Mouse (Mus musculus): ENCODE data around the gene Ptpn12. TPM values are rescaled to one million over a fixed set of nuclear protein-coding genes. Genes with fewer than 3 reads are reported as not detected.

Ptpn12 gene
- polyA plus RNA-seq, 1 experiment from 2014 or later, result 23.0 TPM

GRCm38 (mm10) chr5:21032626-21033025, 23.1 kb downstream of the Ptpn12 start:
- no peak overlapping the region for H3K9ac ChIP-seq (replicated peaks; ENCODE audit: low read length)
- H3K9me3 ChIP-seq (ENCODE audit: low read length), result no peaks in the 10 kb centered on the region
- H3K4me1 ChIP-seq (ENCODE audit: insufficient read depth, low read length), result peaks cover 12% of the 10 kb centered on the region; the same call in 1 of the 2 replicates
- H3K27me3 ChIP-seq (ENCODE audit: insufficient read depth, low read length), result no peaks in the 10 kb centered on the region
- ATAC-seq (ENCODE audit: low FRiP score, low TSS enrichment), result no peak
- H3K36me3 ChIP-seq (ENCODE audit: insufficient read depth, low read length), result peaks cover 12% of the 10 kb centered on the region
- no peak overlapping the region for H3K4me2 ChIP-seq (replicated peaks; ENCODE audit: low read depth, low read length)
- WGBS, result 48% methylated on average over 3 of the region's 3 CpGs
- H3K4me3 ChIP-seq (ENCODE audit: low read length), result no peak overlapping the region
- H3K27ac ChIP-seq (ENCODE audit: low read length), result no peak overlapping the region

GRCm38 (mm10) chr5:21030226-21030625, 25.5 kb downstream of the Ptpn12 start:
- Histone ChIP-seq H3K27ac (ENCODE audit: low read length) (no peak overlapping the region), H3K9me3 (ENCODE audit: low read length) (no peaks in the 10 kb centered on the region), H3K9ac (replicated peaks; ENCODE audit: low read length) (no peak overlapping the region), H3K4me3 (ENCODE audit: low read length) (no peak overlapping the region), H3K4me2 (replicated peaks; ENCODE audit: low read depth, low read length) (no peak overlapping the region), H3K4me1 (ENCODE audit: insufficient read depth, low read length) (0 out of 2 replicates have a peak, but pooled peaks cover 7% of the 10 kb centered on the region), H3K27me3 (ENCODE audit: insufficient read depth, low read length) (no peaks in the 10 kb centered on the region), H3K36me3 (ENCODE audit: insufficient read depth, low read length) (peaks cover 15% of the 10 kb centered on the region)
- ATAC-seq (ENCODE audit: low FRiP score, low TSS enrichment), result no peak

- H3K27ac ChIP-seq (ENCODE audit: low read length), result no peak overlapping the region
- H3K27me3 ChIP-seq (ENCODE audit: insufficient read depth, low read length), result no peaks in the 10 kb centered on the region
- no peak overlapping the region for H3K9ac ChIP-seq (replicated peaks; ENCODE audit: low read length)
- 54% methylated on average over 5 of the region's 5 CpGs for WGBS
- no peaks in the 10 kb centered on the region for H3K9me3 ChIP-seq (ENCODE audit: low read length)
- peaks cover 19% of the 10 kb centered on the region for H3K36me3 ChIP-seq (ENCODE audit: insufficient read depth, low read length)
- no peak for ATAC-seq (ENCODE audit: low FRiP score, low TSS enrichment)
- H3K4me1 ChIP-seq (ENCODE audit: insufficient read depth, low read length), result no peaks in the 10 kb centered on the region
- no peak overlapping the region for H3K4me3 ChIP-seq (ENCODE audit: low read length)
- H3K4me2 ChIP-seq (replicated peaks; ENCODE audit: low read depth, low read length), result no peak overlapping the region
These were observed 38.6 kb downstream of the Ptpn12 start for GRCm38 (mm10) chr5:21017075-21017474.

- peaks cover 19% of the 10 kb centered on the region for H3K36me3 ChIP-seq (ENCODE audit: insufficient read depth, low read length)
- no peak overlapping the region for H3K9ac ChIP-seq (replicated peaks; ENCODE audit: low read length)
- H3K27ac ChIP-seq (ENCODE audit: low read length), result no peak overlapping the region
- H3K27me3 ChIP-seq (ENCODE audit: insufficient read depth, low read length), result no peaks in the 10 kb centered on the region
- ATAC-seq (ENCODE audit: low FRiP score, low TSS enrichment), result no peak
- H3K9me3 ChIP-seq (ENCODE audit: low read length), result no peaks in the 10 kb centered on the region
- H3K4me3 ChIP-seq (ENCODE audit: low read length), result no peak overlapping the region
- H3K4me1 ChIP-seq (ENCODE audit: insufficient read depth, low read length), result no peaks in the 10 kb centered on the region
- no peak overlapping the region for H3K4me2 ChIP-seq (replicated peaks; ENCODE audit: low read depth, low read length)
These were observed 44.8 kb downstream of the Ptpn12 start for GRCm38 (mm10) chr5:21010908-21011307.

- H3K4me2 ChIP-seq (replicated peaks; ENCODE audit: low read depth, low read length), result no peak overlapping the region
- H3K36me3 ChIP-seq (ENCODE audit: insufficient read depth, low read length), result peaks cover 50% of the 10 kb centered on the region
- H3K4me3 ChIP-seq (ENCODE audit: low read length), result no peak overlapping the region
- H3K4me1 ChIP-seq (ENCODE audit: insufficient read depth, low read length), result no peaks in the 10 kb centered on the region
- no peak overlapping the region for H3K27ac ChIP-seq (ENCODE audit: low read length)
- no peak overlapping the region for H3K9ac ChIP-seq (replicated peaks; ENCODE audit: low read length)
- WGBS, result 96% methylated on average over 6 of the region's 6 CpGs
- 0 out of 2 replicates have a peak, but pooled peaks cover 7% of the 10 kb centered on the region for H3K9me3 ChIP-seq (ENCODE audit: low read length)
- H3K27me3 ChIP-seq (ENCODE audit: insufficient read depth, low read length), result no peaks in the 10 kb centered on the region
- ATAC-seq (ENCODE audit: low FRiP score, low TSS enrichment), result no peak
These were observed 53.0 kb downstream of the Ptpn12 start for GRCm38 (mm10) chr5:21002723-21003122.

GRCm38 (mm10) chr5:21001622-21002315, 53.9 kb downstream of the Ptpn12 start:
- no peak overlapping the region for H3K4me2 ChIP-seq (replicated peaks; ENCODE audit: low read depth, low read length)
- H3K36me3 ChIP-seq (ENCODE audit: insufficient read depth, low read length), result peaks cover 59% of the 10 kb centered on the region
- no peaks in the 10 kb centered on the region for H3K27me3 ChIP-seq (ENCODE audit: insufficient read depth, low read length)
- 85% methylated on average over 10 of the region's 10 CpGs for WGBS
- H3K9ac ChIP-seq (replicated peaks; ENCODE audit: low read length), result no peak overlapping the region
- ATAC-seq (ENCODE audit: low FRiP score, low TSS enrichment), result no peak
- H3K4me3 ChIP-seq (ENCODE audit: low read length), result no peak overlapping the region
- H3K4me1 ChIP-seq (ENCODE audit: insufficient read depth, low read length), result no peaks in the 10 kb centered on the region
- H3K9me3 ChIP-seq (ENCODE audit: low read length), result 0 out of 2 replicates have a peak, but pooled peaks cover 7% of the 10 kb centered on the region
- no peak overlapping the region for H3K27ac ChIP-seq (ENCODE audit: low read length)

GRCm38 (mm10) chr5:20998427-20998826, 57.3 kb downstream of the Ptpn12 start:
- 93% methylated on average over 6 of the region's 6 CpGs for WGBS
- no peak overlapping the region for H3K9ac ChIP-seq (replicated peaks; ENCODE audit: low read length)
- no peak for ATAC-seq (ENCODE audit: low FRiP score, low TSS enrichment)

GRCm38 (mm10) chr5:20997555-20997954, 58.2 kb downstream of the Ptpn12 start:
- no peak overlapping the region for H3K4me2 ChIP-seq (replicated peaks; ENCODE audit: low read depth, low read length)
- H3K27ac ChIP-seq (ENCODE audit: low read length), result no peak overlapping the region
- H3K4me3 ChIP-seq (ENCODE audit: low read length), result no peak overlapping the region
- no peaks in the 10 kb centered on the region for H3K27me3 ChIP-seq (ENCODE audit: insufficient read depth, low read length)
- H3K9me3 ChIP-seq (ENCODE audit: low read length), result peaks cover 7% of the 10 kb centered on the region; the same call in 1 of the 2 replicates
- H3K4me1 ChIP-seq (ENCODE audit: insufficient read depth, low read length), result no peaks in the 10 kb centered on the region
- peaks cover 64% of the 10 kb centered on the region for H3K36me3 ChIP-seq (ENCODE audit: insufficient read depth, low read length)
- H3K9ac ChIP-seq (replicated peaks; ENCODE audit: low read length), result no peak overlapping the region
- WGBS, result 96% methylated on average over 6 of the region's 6 CpGs
- ATAC-seq (ENCODE audit: low FRiP score, low TSS enrichment), result no peak

More at GRCm38 (mm10) chr5:20998427-20998826, 57.3 kb downstream of the Ptpn12 start:
- no peak overlapping the region for H3K4me2 ChIP-seq (replicated peaks; ENCODE audit: low read depth, low read length)
- H3K4me3 ChIP-seq (ENCODE audit: low read length), result no peak overlapping the region
- H3K4me1 ChIP-seq (ENCODE audit: insufficient read depth, low read length), result no peaks in the 10 kb centered on the region
- no peak overlapping the region for H3K27ac ChIP-seq (ENCODE audit: low read length)
- H3K9me3 ChIP-seq (ENCODE audit: low read length), result peaks cover 7% of the 10 kb centered on the region; the same call in 1 of the 2 replicates
- no peaks in the 10 kb centered on the region for H3K27me3 ChIP-seq (ENCODE audit: insufficient read depth, low read length)
- H3K36me3 ChIP-seq (ENCODE audit: insufficient read depth, low read length), result peaks cover 70% of the 10 kb centered on the region

- H3K4me3 ChIP-seq (ENCODE audit: low read length), result no peak overlapping the region
- H3K9ac ChIP-seq (replicated peaks; ENCODE audit: low read length), result no peak overlapping the region
- no peaks in the 10 kb centered on the region for H3K27me3 ChIP-seq (ENCODE audit: insufficient read depth, low read length)
- peaks cover 42% of the 10 kb centered on the region for H3K36me3 ChIP-seq (ENCODE audit: insufficient read depth, low read length)
- WGBS, result 94% methylated on average over 8 of the region's 8 CpGs
- no peak overlapping the region for H3K4me2 ChIP-seq (replicated peaks; ENCODE audit: low read depth, low read length)
- no peak for ATAC-seq (ENCODE audit: low FRiP score, low TSS enrichment)
- H3K27ac ChIP-seq (ENCODE audit: low read length), result no peak overlapping the region
- H3K9me3 ChIP-seq (ENCODE audit: low read length), result no peaks in the 10 kb centered on the region
- no peaks in the 10 kb centered on the region for H3K4me1 ChIP-seq (ENCODE audit: insufficient read depth, low read length)
These were observed 65.5 kb downstream of the Ptpn12 start for GRCm38 (mm10) chr5:20990062-20990809.

- no peak for ATAC-seq (ENCODE audit: low FRiP score, low TSS enrichment)
- Histone ChIP-seq H3K4me3 (ENCODE audit: low read length) (no peak overlapping the region), H3K27me3 (ENCODE audit: insufficient read depth, low read length) (no peaks in the 10 kb centered on the region), H3K36me3 (ENCODE audit: insufficient read depth, low read length) (peaks cover 38% of the 10 kb centered on the region), H3K27ac (ENCODE audit: low read length) (no peak overlapping the region), H3K9me3 (ENCODE audit: low read length) (no peaks in the 10 kb centered on the region), H3K4me2 (replicated peaks; ENCODE audit: low read depth, low read length) (no peak overlapping the region), H3K9ac (replicated peaks; ENCODE audit: low read length) (no peak overlapping the region), H3K4me1 (ENCODE audit: insufficient read depth, low read length) (no peaks in the 10 kb centered on the region)
- 90% methylated on average over 8 of the region's 8 CpGs for WGBS
These were observed 69.4 kb downstream of the Ptpn12 start for GRCm38 (mm10) chr5:20986271-20986670.
